Mouse (Mus musculus) CH12.LX (cell line): ENCODE measurements around the gene Fam149a. TPM values are rescaled to one million over a fixed set of nuclear protein-coding genes. Genes with fewer than 3 reads are reported as not detected.

Experiments used
- DNase-seq: peaks from one replicate; pipeline ENCODE4 v3.0.0-alpha.2; 2013; ENCODE audit errors: extremely low read depth
- H3K27ac ChIP-seq: 2 replicates; pipeline ENCODE4 v1.5.1; 2012; ENCODE audit warnings: low read depth, mild to moderate bottlenecking, control low read depth, moderate library complexity; ENCODE audit not compliant: insufficient read depth
- H3K27me3 ChIP-seq: replicated peaks from 2 replicates; pipeline ENCODE3; 2012; ENCODE audit warnings: inconsistent platforms
- H3K36me3 ChIP-seq, 2 experiments: replicated peaks in 1 of 2; 2 replicates each; pipeline versions ENCODE3 to v1.6.1; 2012; ENCODE audit warnings: inconsistent platforms in 1 of 2, low read length in 1 of 2, mild to moderate bottlenecking in 1 of 2, mixed read lengths in 1 of 2, moderate library complexity in 1 of 2; ENCODE audit not compliant: control insufficient read depth in 1 of 2, insufficient read depth in 1 of 2
- H3K4me1 ChIP-seq, 2 experiments: 2 replicates each; pipeline ENCODE4 v1.6.1; 2012; ENCODE audit warnings: inconsistent platforms in 1 of 2, moderate library complexity in 1 of 2; ENCODE audit not compliant: insufficient read depth in 2 of 2, control insufficient read depth in 1 of 2
- H3K4me2 ChIP-seq: 2 replicates; pipeline ENCODE4 v1.6.1; 2012; ENCODE audit warnings: low read depth, mild to moderate bottlenecking, control low read depth; ENCODE audit not compliant: poor library complexity, insufficient read depth, severe bottlenecking
- H3K4me3 ChIP-seq, 3 experiments: fragments of 150-350 bp in 1 of 3; sonication (generic) in 1 of 3; replicated peaks in 1 of 3; 2 replicates each; pipeline versions ENCODE3 to v1.5.1; 2011 to 2012; ENCODE audit warnings: low read depth in 2 of 3, low read length in 2 of 3, mild to moderate bottlenecking in 2 of 3, moderate library complexity in 2 of 3, control low read depth in 1 of 3, improper control_type of control experiment in 1 of 3, inconsistent platforms in 1 of 3, mixed read lengths in 1 of 3; ENCODE audit not compliant: poor library complexity in 1 of 3
- H3K79me2 ChIP-seq: replicated peaks from 2 replicates; pipeline ENCODE4 v1.6.1; 2012; ENCODE audit warnings: mild to moderate bottlenecking, moderate library complexity; ENCODE audit not compliant: control insufficient read depth, poor library complexity, insufficient read depth, severe bottlenecking; ENCODE audit errors: extremely low read depth
- H3K9ac ChIP-seq: 2 replicates; pipeline ENCODE4 v1.6.1; 2012; ENCODE audit warnings: low read depth, mild to moderate bottlenecking, control low read depth, moderate library complexity; ENCODE audit not compliant: insufficient read depth
- H3K9me3 ChIP-seq: replicated peaks from 2 replicates; pipeline ENCODE3; 2012; ENCODE audit warnings: low read length, inconsistent platforms, mixed read lengths
- CHD1 ChIP-seq: IDR thresholded peaks from 2 replicates; pipeline ENCODE4 v1.6.1; 2012; ENCODE audit warnings: low read depth, low read length, improper control_type of control experiment, inconsistent platforms
- CHD2 ChIP-seq: IDR thresholded peaks from 2 replicates; pipeline ENCODE4 v1.6.1; 2011; ENCODE audit warnings: low read length, improper control_type of control experiment
- CTCF ChIP-seq, 2 experiments: IDR thresholded peaks in 1 of 2; conservative IDR thresholded peaks in 1 of 2; 2 replicates each; pipeline ENCODE4 v1.5.1; 2011 to 2012; ENCODE audit warnings: low read depth in 2 of 2, low read length in 2 of 2, improper control_type of control experiment in 1 of 2, inconsistent platforms in 1 of 2, mild to moderate bottlenecking in 1 of 2, moderate library complexity in 1 of 2
- ELF1 ChIP-seq: IDR thresholded peaks from 2 replicates; pipeline ENCODE4 v1.6.1; 2014; ENCODE audit warnings: low read depth, mild to moderate bottlenecking, inconsistent platforms, low read length, improper control_type of control experiment
- EP300 ChIP-seq: IDR thresholded peaks from 2 replicates; pipeline ENCODE4 v1.6.1; 2011; ENCODE audit warnings: low read length, improper control_type of control experiment
- HCFC1 ChIP-seq: IDR thresholded peaks from 2 replicates; pipeline ENCODE4 v1.6.1; 2012; ENCODE audit warnings: low read depth, mild to moderate bottlenecking, inconsistent platforms, low read length, improper control_type of control experiment
- JUN ChIP-seq: IDR thresholded peaks from 2 replicates; pipeline ENCODE4 v1.6.1; 2011; ENCODE audit warnings: low read depth, mild to moderate bottlenecking, low read length, improper control_type of control experiment, moderate library complexity; ENCODE audit not compliant: insufficient read depth
- MAFK ChIP-seq: IDR thresholded peaks from 2 replicates; pipeline ENCODE4 v1.6.1; 2011; ENCODE audit warnings: low read length, improper control_type of control experiment; ENCODE audit not compliant: insufficient replicate concordance
- MAZ ChIP-seq: IDR thresholded peaks from 2 replicates; pipeline ENCODE4 v1.6.1; 2012; ENCODE audit warnings: low read depth, mild to moderate bottlenecking, inconsistent platforms, low read length, improper control_type of control experiment, moderate library complexity
- NELFE ChIP-seq: IDR thresholded peaks from 2 replicates; pipeline ENCODE4 v1.6.1; 2011; ENCODE audit warnings: low read depth, low read length, improper control_type of control experiment
- RAD21 ChIP-seq: IDR thresholded peaks from 2 replicates; pipeline ENCODE4 v1.6.1; 2011; ENCODE audit warnings: low read depth, mild to moderate bottlenecking, low read length, improper control_type of control experiment, moderate library complexity
- RCOR1 ChIP-seq: conservative IDR thresholded peaks from 2 replicates; pipeline ENCODE4 v1.6.1; 2012; ENCODE audit warnings: low read depth, mild to moderate bottlenecking, inconsistent platforms, low read length, improper control_type of control experiment
- UBTF ChIP-seq: IDR thresholded peaks from 2 replicates; pipeline ENCODE4 v1.6.1; 2012; ENCODE audit warnings: low read depth, mild to moderate bottlenecking, inconsistent platforms, low read length, improper control_type of control experiment, moderate library complexity
- ZKSCAN1 ChIP-seq: IDR thresholded peaks from 2 replicates; pipeline ENCODE4 v1.6.1; 2012; ENCODE audit warnings: low read depth, inconsistent platforms, low read length, improper control_type of control experiment, borderline replicate concordance
- dilution Hi-C: fragments of 300-500 bp; cut with MboI; formaldehyde crosslinking; loops from 2 replicates; pipeline ENCODE4 v1.14.3; 2020; ENCODE audit warnings: low sequenced_read_pairs; ENCODE audit not compliant: extremely low pct_unique_long_range_greater_than_20kb, extremely low pct_ligation_motif_present
- in situ Hi-C: fragments of 300-500 bp; cut with MboI; formaldehyde crosslinking; loops from 3 replicates; pipeline ENCODE4 v1.14.3; 2019; ENCODE audit warnings: low sequenced_read_pairs, low pct_ligation_motif_present, low pct_unique_long_range_greater_than_20kb, mixed read lengths
- polyA plus RNA-seq: library from polyadenylated mRNA; unstranded; fragments of >175 nt; gene quantifications from 2 replicates; pipeline ENCODE4 v1.2.1, GENCODE M21; 2012; ENCODE audit warnings: low read depth; ENCODE audit not compliant: insufficient read length
- total RNA-seq, 2 experiments: library from RNA; depleted of rRNA; stranded (reverse); fragments of 300-350 nt in 1 of 2; fragments of >200 nt in 1 of 2; gene quantifications; 2 replicates each; pipeline ENCODE4 v1.2.3; 2012 to 2014

Fam149a gene
- total and polyA plus RNA-seq, 3 experiments = not detected

GRCm38 (mm10) chr8:45367154-45367553 lies 14.9 kb downstream of the Fam149a start:
- H3K4me1 ChIP-seq = peaks cover 0 to 12% of the 10 kb centered on the region in 2 experiments; a peak in 2 of 4 replicates
- H3K36me3 ChIP-seq = no peaks in the 10 kb centered on the region
- dilution Hi-C loops (no loop called here), in situ Hi-C loops (no loop called here)
- H3K27ac ChIP-seq = no peak overlapping the region
- no peak overlapping the region for H3K4me3 ChIP-seq
- no peaks in the 10 kb centered on the region for H3K27me3 ChIP-seq
- H3K79me2 ChIP-seq = no peaks in the 10 kb centered on the region
- TF ChIP-seq MAFK (no peak), UBTF (no peak), JUN (no peak), CTCF (conservative IDR thresholded peaks at IDR 0.05 in 1 of 2, IDR thresholded peaks at IDR 0.05 in 1 of 2; ENCODE audit: low read depth in 2 of 2, low read length in 2 of 2) (no peak), CHD2 (no peak), ELF1 (no peak), HCFC1 (no peak), NELFE (no peak), CHD1 (no peak), RCOR1 (no peak), ZKSCAN1 (no peak)
- H3K9ac ChIP-seq = no peak overlapping the region
- DNase-seq = peak; percentile 49
- no peak overlapping the region for H3K4me2 ChIP-seq
- H3K9me3 ChIP-seq = no peaks in the 10 kb centered on the region

GRCm38 (mm10) chr8:45363220-45363619 lies 18.9 kb downstream of the Fam149a start:
- Histone ChIP-seq H3K9ac (no peak overlapping the region), H3K79me2 (no peaks in the 10 kb centered on the region), H3K4me1 (peaks cover 0 to 12% of the 10 kb centered on the region in 2 experiments; a peak in 2 of 4 replicates), H3K36me3 (no peaks in the 10 kb centered on the region), H3K9me3 (no peaks in the 10 kb centered on the region), H3K27ac (no peak overlapping the region), H3K4me3 (no peak overlapping the region), H3K4me2 (no peak overlapping the region), H3K27me3 (no peaks in the 10 kb centered on the region)
- no peak for DNase-seq
- no peak for TF ChIP-seq EP300
- dilution Hi-C loops = no loop called here
- in situ Hi-C loops = no loop called here

GRCm38 (mm10) chr8:45362323-45362722 lies 19.8 kb downstream of the Fam149a start:
- Histone ChIP-seq H3K9ac (no peak overlapping the region), H3K27me3 (no peaks in the 10 kb centered on the region), H3K36me3 (no peaks in the 10 kb centered on the region), H3K4me3 (no peak overlapping the region), H3K4me2 (no peak overlapping the region), H3K9me3 (no peaks in the 10 kb centered on the region), H3K4me1 (peaks cover 0 to 12% of the 10 kb centered on the region in 2 experiments; a peak in 2 of 4 replicates), H3K27ac (no peak overlapping the region), H3K79me2 (no peaks in the 10 kb centered on the region)
- dilution Hi-C loops (no loop called here), in situ Hi-C loops (no loop called here)
- peak in 1 of 2 experiments; percentile 54; a peak in 2 of 4 replicates for TF ChIP-seq CTCF (conservative IDR thresholded peaks at IDR 0.05 in 1 of 2, IDR thresholded peaks at IDR 0.05 in 1 of 2; ENCODE audit: low read depth in 2 of 2, low read length in 2 of 2)
- TF ChIP-seq MAZ = no peak
- peak; percentile 57 for TF ChIP-seq RAD21
- DNase-seq = peak; percentile 16
